Mouse (Mus musculus) monocyte, adult 5-6 weeks (primary cell): ENCODE results near the gene Usp49. TPM values are rescaled to one million over a fixed set of nuclear protein-coding genes. Genes with fewer than 3 reads are reported as not detected.
"Not testable (repeated sequence)": the region's sequence is repeated elsewhere in the genome, so short reads cannot be mapped to it uniquely, and the experiment has no call there.

Source experiments
- ATAC-seq: fragments of 153-309, 156-312 bp; replicated peaks from 2 replicates; pipeline ENCODE4 v1.8.0; 2017; ENCODE audit warnings: mild to moderate bottlenecking; ENCODE audit not compliant: low TSS enrichment, insufficient number of reproducible peaks, severe bottlenecking, poor library complexity, low FRiP score
- total RNA-seq: library from RNA; stranded (forward); fragments of 200-1000, 200-491, 200-594 nt; gene quantifications from 3 replicates; pipeline ENCODE4 v1.2.3, GENCODE M21; 2017

The Usp49 gene
- total RNA-seq, result 2.6 to 3.9 TPM (median 3.0 TPM) in 3 replicates

DNA sequence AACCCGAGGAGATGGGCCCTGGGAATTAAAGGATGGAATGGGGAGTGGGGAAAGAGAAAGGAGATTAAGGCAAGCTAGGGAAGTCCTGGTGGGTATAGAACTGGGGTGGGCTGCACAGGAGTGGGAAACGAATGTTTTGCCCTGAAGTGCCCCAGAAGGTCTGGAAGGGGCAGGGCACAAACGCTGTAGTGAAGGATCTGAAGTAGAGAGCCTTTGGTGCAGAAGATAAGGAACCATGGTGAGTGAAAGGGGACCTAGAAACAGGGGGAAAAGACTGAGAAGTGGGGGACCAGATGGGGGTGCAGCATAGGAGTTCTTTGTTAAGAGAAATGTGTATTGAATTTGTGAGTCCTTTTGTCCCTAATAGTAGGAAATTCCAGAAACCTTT lies at the start of gene Usp49:
Gene Usp49, plus strand, starts transcription at position 13 of the 388 bp plus-strand sequence.
- ATAC-seq, result no peak

- no peak for ATAC-seq
Measured at GRCm38 (mm10) chr17:47580962-47581361, 49.5 kb upstream of the Usp49 start.

DNA sequence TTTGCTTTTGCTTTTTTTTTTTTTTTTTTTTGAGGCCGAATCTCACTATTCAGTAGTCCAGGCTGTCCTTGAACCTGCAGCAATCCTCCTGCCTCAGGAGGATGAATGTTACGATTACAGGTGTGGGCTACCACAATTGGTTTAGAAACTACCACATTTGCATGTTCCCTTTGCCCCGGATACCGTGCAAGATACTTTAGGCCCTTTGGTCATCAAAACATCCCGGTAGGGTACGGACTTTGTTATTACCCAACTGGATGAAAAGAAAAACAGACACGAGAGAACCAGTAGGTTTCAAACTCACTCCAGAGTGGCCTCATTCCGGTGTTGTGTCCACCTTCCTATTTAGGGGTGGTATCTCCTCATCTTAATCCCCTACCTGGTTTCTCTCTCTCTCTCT lies 42.0 kb upstream of the Usp49 start:
- no peak for ATAC-seq

DNA sequence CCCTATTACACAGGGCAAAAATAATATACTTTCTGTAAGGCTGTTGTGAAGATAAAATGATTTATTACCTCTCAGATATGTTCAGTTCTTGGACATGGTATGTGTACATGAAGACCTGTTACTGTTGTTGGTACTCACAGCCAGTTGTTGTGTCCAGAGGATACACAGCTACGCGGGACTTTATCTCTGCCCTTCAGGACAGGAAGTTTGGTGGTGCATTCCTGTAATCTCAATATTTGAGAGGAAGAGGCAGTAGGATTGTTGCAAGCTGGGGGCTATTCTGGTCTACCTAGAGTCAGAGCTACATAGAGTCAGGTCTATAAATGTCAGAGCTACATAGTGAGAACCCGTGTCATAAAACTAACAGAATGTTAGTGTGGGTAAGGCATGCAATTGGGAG lies 39.4 kb upstream of the Usp49 start:
- no peak for ATAC-seq

DNA sequence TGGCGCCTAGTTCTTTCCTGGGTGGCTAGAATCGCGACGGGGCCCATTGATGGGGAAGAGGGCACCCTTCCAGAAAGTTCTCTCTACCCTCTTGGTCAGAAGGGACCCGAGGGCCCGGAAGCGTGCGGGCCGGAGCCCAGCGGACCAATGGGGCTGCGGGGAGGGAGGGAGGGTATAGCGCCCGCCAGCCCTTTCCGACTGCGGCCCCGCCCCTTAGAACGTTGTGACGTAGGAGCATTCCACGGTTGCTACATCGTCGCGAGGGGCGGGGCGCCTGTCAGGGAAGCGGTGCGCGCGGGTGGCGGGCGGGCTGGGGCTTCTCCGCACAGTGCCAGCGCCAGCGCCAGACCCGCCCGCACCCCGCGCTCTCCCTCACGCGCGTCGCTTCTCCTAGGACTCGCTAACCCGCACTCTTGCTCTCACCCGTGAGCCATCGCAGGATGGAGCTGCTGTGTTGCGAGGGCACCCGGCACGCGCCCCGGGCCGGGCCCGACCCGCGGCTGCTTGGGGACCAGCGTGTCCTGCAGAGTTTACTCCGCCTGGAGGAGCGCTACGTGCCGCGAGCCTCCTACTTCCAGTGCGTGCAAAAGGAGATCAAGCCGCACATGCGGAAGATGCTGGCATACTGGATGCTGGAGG lies 37.2 kb upstream of the Usp49 start:
- peak; percentile 53 for ATAC-seq

DNA sequence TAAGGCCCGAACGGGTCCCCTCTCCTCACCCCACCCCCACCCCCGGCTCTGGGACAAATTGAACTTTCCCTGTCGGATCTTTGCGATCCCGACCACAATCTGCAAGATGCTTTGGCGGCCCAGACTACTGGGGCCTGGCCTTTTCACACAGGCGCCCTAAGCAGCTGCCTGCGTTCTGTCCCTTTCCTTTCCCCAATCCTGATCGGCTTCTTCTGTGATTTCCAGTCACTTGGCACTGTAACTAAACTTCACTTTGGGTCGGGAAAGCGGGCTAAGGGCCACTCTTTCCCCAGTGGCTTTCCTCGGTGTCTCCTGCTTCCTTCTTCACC lies 36.7 kb upstream of the Usp49 start:
- no peak for ATAC-seq

DNA sequence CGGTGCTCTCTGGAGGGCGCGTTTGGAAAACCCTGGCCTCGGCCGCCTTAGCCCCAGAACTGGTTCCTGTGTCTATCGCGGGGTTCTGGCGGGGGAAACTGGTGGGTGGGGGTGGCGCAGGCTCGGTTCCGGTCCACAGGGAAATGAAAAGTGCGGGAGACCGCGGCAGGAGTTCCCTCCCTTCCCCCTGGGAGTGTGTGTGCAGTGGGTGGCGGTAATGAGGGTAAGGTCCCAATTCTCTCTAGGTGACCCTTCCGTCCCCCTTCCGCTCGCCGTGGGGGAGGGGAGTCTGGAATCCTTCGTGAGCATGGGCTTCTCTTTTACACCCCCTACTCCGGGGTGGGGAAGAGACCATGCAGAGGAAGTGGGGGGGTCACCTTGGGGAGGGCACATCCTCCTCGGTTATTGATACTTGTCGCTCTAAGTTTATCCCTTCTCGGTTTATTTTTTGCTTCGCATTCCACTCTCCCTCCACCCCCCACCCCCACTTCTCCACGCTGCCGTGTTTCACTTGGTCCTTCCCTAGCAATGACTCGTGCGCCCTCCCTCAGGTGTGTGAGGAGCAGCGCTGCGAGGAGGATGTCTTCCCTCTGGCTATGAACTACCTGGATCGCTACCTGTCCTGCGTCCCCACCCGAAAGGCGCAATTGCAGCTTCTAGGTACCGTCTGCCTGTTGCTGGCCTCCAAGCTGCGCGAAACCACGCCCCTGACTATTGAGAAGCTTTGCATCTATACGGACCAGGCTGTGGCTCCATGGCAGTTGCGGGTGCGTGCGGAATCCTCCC lies 36.1 kb upstream of the Usp49 start:
- no peak for ATAC-seq

- ATAC-seq, result no peak
Measured at GRCm38 (mm10) chr17:47594969-47595247, 35.6 kb upstream of the Usp49 start.

DNA sequence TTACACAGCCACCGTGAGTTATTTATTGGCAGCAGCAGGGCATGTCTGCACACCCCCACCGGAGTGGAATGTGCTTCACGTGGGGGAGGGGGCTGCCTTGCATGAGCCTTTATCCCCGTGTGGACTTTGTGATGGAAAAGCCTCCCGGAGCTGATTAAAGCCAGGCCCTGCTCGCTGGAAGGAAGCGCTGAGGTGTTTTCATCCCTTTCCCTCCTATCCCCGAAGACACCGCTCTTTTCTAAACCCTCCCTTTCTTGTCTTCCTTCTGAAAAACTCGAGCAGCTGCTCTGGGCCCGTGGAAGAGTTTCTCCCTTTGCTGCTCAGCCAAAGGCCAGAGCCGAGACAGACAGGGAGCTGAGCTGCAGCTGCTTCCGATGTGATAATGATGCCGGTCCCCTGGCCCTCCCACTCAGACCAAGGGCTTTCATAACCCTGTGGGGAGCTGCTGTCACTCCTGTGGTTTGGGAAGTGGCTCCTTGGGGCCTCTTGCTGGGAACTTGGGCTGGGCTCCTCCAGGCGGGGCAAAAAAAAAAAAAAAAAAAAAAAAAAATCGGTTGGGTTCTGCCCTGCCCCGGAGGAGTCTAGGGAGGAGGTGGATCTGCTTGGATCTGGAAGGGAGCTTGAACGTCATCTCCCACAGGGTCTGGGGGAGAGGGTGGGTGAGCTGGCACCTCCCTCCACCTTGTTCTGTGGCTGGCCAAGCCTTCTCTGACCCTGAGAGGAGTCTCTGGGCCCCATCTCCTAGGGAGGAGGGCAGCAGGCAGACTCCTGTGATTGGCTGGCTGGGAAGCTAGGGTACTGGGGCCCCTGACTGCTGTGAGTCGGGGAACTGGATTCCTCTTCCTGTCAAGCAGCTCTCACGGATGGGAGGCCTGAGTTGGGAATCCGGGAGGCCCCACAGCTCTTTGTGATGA lies 35.0 kb upstream of the Usp49 start:
- ATAC-seq, result peak; percentile 51

DNA sequence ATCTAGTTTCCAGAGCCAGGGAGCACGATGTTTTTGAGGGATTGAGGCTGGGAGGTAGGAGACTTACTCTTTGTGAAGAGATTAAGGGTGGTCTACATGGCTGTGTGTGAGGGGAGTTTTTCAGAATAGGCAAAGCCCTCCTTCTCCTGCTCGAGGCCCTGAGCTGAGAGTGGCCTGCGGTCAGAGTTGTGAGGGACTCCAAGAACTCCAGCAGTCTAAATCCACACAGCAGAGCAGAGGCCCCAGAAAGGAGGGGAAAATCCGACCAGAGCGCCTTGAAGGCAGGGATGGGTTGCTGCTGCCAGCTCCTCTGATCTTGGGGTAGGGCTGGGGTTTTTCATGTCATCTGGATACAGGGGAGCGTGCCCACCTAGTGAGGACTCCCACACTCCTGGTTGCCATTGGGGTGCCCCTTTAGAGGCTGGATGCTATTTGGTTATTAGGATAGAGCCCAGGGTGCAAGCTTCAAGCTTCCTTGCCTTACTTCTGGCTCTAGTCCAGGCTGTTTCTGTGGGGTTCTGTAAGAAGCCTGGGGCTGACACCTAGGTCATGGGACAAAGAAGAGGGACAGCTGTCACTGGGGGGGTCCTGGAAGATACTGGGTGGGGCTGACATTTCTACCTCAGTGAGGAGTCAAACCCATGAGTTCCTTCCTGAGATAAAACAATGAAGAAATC lies 34.2 kb upstream of the Usp49 start:
- ATAC-seq, result no peak

DNA sequence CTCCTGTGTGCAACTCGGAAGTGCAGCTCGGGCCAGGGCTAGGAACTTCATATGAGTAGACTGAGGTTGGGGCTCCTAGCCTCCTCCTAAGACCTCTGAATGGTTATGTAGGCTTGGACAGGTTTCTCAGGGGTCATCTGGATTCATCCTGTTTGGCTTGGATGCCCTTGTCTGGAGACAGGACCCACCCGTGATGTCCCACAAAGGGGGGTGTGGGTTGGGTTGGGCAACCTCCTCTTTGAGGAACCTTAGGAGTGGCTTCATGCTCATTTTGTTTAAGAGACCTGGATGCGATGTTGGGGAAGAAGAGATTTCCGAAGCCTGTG lies 33.7 kb upstream of the Usp49 start:
- ATAC-seq, result no peak

GRCm38 (mm10) chr17:47597261-47597660 lies 33.2 kb upstream of the Usp49 start:
- no peak for ATAC-seq

DNA sequence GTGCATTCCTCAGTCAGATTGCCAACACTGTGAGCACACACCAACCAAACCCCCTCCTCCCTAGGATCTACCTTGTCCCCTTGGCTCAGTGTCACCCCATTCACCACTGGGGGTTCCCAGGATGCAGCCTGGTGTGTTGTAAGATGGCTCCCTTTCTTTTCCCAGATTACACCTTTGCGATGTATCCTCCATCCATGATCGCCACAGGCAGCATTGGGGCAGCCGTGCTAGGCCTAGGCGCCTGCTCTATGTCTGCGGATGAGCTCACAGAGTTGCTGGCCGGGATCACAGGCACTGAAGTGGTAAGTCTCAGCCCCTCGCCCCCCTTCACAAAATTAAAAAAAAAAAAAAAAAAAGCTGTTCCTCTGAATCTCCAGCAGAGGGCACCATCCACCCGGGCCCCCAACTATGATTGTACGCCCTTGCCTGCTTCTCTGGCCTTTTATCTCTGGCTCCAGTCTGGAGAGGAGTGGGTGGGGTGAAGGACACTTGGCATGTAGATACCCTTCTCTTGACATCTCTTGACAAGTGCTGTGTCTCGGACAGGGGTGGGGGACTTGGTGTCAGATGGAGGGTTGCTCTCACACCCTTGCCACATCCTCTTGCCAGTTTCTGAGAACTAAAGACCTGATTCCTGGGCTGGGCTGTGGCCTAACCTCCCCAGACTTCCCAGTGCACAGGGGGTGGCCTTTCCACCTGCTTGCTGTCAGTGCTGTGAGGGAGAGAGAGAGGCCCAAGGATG lies 32.5 kb upstream of the Usp49 start:
- no peak for ATAC-seq

DNA sequence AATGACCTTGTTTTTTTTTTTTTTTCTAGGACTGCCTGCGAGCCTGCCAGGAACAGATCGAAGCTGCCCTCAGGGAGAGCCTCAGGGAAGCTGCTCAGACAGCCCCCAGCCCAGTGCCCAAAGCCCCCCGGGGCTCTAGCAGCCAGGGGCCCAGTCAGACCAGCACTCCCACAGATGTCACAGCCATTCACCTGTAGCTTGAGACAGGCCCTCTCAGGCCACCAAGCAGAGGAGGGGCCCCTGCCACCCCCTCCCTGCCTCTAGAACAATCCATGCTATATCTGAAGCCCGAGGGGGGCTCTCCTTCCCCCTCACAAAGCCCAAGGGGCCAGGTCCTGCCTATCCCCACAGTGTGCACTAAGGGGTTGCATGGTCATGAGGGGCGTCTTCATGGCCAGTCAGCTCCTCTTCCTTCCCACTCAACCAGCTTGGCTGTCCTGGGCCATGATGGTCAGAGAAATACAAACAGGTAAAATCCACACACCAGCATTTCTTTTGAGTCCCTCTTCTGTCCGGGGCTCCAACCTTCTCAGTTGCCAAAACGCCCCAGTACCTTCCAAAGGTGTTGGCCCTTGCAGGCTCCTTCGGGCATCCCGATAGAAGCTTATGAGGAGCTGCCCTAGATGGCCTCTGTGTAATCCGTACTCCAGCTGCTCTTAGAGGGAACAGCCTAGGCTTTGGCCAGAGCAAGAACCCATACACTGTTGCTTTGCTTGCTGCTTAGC lies 31.7 kb upstream of the Usp49 start:
- ATAC-seq, result not testable (repeated sequence)

GRCm38 (mm10) chr17:47599511-47600297 lies 30.8 kb upstream of the Usp49 start:
- peak; percentile 40 for ATAC-seq

GRCm38 (mm10) chr17:47600601-47601388 lies 29.7 kb upstream of the Usp49 start:
- no peak for ATAC-seq

GRCm38 (mm10) chr17:47601389-47601755 lies 29.1 kb upstream of the Usp49 start:
- no peak for ATAC-seq
